Mouse (Mus musculus): ENCODE results near the gene Nlrc4.
"Not testable (repeated sequence)": the region's sequence is repeated elsewhere in the genome, so short reads cannot be mapped to it uniquely, and the experiment has no call there.

Gene Nlrc4

DNA sequence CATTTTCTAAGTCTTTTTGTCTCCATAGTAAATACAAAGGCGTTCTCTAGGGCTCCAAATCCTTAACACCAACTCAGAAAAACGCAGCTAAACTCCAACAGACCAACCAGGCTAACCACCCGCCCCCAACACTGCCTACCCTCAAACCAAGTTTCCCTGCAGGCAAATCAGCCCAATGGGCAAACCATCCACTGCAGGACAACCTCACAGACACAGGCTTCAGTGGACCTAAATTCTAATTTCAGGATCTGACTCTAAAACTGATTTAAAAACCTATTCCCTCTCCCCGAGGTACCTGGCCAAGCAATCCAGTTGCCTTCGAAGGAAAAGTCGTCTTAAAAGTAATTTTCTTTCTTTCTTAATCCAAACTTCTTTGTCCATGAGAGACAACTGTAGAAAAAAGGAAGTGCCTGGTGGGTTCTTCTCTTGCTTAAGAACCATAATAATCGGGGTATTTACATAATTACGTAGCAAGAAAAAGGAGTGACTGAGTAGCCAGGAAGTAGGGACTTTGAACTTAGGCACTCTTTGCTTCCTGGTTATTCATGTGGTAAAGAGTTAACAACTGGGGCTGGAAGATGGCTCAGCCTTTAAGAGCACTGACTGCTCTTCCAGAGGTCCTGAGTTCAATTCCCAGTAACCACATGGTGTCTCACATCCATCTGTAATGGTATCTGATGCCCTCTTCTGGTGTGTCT, at the start of gene Nlrc4:
Nlrc4 (minus strand) TSS at position 432 of the 698 bp plus-strand sequence.
- peak; percentile 28 for DNase-seq

DNA sequence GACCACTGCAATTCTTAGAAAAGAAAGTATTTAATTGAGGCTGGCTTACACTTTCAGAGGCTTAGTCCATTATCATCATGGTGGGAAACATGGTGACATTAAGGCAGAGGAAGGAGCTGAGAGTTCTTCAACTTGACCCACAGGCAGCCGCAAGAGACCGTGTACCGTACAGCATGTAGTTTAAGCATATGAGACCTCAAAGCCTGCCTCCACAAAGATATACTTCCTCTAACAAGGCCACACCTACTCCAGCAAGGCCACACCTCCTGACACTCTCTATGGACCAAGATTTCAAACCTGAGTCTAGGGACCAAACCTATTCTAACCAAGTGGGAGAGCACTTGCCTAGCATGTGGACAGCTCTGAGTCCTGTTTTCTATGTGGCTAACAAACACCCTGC, 49.7 kb upstream of the Nlrc4 start:
- peak; percentile 8 for DNase-seq

DNA sequence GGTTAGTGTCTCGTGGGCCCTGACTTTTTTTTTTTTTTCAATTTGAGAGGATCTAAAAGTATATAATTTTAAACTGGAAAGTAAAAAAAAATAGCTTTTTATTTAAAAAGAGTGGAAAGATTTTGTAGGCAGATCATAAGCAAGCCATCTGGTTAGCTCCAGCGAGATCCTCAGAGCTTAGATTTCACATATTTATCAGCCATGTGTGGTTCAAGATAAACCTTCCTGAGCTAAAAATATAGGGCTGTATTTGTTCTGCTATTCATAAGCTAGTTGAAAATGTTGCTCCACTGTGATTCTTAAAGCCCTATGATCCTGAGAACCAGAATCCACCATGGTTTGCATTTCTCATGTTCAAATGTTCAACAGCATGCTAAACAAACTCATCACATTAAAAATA, 49.0 kb upstream of the Nlrc4 start:
- no peak for DNase-seq

DNA sequence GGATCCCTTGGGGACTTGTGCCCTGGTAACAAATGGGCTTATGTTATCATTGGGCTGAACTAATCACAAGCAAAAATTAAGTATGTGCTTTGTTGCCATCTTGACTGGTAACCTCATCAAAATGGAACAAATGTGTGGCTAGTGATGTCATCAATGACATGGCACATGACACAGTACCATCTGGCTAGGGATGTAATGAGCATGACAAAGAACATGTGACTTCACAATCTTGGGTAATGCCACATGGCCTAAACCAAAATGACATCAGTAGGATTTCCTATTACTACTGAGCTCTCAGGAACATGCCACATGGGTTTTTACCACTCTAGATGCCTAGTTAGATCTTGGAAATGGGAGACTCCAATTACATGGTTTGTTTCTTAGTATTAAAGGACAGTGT, 42.1 kb upstream of the Nlrc4 start:
- DNase-seq: no peak

DNA sequence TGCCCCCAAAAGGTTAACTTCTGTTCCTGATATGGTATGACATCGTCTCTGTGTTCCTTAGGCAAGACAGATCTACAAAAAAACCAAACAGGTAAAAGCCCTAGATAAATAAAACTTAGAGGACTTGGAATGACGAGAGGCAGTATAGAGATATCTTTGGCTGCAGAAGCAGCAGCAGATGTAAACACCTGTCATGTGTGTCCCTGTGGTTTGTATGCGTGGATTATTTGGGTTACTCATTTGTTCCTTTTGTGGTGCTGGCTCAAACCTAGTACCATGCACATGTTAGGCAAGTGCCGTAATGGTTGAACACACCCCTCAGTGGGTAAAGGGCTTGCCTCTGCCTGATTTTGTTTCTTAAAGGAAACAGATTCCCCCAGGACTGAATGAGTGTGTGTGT, 41.3 kb upstream of the Nlrc4 start:
- DNase-seq: no peak

DNA sequence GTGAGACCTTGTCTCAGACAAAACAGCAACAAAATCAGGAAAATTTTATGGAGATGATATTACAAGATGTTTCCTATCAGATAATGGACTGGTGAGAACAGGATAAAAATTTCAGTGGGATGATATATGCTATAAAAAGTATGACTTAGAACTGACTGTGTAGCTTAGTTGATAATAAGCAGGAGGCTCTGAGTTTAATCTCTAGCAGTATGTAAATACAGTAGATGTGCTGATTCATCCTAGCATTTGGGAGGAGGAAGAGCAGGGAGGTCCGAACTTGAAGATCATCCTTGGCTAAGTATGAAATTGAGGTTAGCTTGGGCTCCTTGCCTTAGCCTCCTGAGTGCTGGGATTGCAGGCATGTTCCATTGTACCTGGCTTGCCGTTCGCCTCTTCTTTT, 32.6 kb upstream of the Nlrc4 start:
- no peak for DNase-seq

DNA sequence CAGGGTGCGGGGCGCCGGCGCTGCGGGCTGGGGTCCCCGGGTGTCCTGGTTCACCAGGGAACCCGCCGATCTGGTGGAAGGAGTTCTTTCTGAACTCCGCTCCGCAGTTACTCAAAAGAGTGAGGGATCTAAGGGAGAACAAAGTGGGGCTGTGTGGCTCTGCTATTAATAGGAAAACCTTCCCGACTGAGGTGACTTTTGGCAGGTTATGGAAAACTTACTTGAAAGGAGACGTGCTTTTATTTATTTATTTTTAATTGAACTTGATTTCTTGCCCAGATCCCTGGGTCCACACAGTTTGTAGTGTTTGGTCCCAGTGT, 30.9 kb upstream of the Nlrc4 start:
- DNase-seq: no peak

DNA sequence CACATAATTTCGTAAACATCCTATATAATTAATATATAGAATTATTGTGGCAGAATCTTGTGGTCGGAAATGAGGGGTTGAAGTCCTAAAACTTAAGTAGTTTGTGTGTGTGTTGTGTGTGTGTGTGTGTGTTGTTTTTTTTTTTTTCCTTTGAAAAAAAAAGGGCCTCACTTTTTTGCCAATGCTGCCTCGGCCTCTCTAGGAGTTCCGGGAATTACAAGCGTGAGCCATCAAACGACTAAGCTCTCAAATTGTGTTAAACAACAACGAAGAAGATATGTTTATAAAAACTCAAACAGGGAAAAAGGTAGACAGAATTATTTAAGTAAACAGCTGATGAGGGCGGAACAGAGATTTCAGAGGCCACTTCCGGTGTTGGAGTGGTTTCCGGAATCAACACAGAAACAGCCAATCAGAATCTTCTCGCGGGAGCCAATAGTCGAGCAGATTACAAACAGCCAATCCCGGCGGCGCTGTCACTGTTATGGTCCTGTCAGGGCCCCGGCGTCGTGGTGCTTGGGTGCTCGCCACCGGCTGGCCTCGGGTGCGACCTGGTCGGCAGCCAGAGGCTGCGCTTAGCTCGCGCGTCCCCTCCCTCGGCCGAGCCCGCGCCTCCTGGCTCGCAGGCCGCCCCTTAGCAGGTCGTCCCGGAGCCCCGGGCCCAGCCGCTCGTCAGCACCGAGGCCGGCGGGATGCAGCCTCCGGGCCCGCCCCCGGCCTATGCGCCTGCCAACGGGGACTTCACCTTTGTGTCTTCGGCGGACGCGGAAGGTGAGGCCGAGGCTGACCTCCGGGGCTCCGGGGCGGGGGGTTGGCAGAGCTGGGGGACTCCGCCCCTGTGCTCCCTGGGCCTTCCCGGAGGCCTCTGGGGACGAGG, 30.3 kb upstream of the Nlrc4 start, which contains the start of gene Yipf4:
Yipf4 (plus strand) TSS at position 470 of the 877 bp plus-strand sequence.
- DNase-seq: peak; percentile 99

DNA sequence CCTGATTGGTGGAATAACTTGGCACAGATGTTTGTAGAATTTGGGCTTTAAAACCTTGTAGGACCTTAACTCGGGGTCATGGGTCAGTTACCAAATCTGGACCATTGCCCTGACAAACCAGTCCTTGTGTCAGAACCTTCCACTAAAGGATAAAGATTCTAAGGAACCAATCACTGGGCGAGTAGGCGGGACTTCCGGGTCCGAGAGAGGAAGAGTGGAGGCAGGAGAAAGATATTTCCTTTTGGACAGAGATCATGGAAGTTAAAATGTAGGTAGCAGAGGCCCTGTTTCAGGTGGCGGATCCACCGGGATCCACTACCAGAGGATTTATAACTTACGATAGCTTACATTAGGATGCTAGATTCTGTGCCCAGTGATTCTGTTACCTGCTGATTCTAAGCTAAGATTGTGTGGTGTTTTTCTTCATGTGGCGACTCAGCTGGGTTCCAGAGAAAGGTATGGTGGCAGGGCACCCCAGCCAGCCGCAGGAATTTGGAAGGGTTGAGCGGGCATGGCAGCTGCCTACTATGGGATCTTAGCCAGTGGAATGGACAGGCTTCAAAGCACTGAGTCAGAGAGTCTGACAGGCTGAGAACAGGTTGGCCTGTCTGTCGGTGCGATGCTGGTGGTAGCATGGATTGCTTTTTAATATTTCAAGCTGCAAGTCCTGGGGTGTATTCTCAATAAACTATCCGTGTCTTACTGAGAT, 21.6 kb upstream of the Nlrc4 start:
- DNase-seq: no peak

DNA sequence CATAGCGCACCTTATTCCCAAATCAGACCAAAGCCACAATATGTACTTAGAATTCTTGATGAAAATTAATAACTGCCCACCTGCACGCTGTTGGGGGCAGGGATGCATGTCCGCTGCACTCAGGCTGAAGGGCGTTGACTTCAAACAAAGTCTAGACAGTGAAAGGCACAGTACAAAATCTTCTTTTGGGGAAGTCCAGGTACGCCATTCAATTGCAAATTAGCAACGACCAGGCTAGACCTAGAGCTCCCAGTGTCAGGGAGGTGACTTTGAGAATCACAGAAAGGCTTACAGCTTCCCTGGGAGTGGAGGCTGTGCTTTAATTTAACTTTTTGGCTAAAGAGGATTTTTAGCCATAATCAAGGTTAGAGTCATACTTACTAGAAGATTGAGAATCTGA, 11.2 kb upstream of the Nlrc4 start:
- DNase-seq: not testable (repeated sequence)

DNA sequence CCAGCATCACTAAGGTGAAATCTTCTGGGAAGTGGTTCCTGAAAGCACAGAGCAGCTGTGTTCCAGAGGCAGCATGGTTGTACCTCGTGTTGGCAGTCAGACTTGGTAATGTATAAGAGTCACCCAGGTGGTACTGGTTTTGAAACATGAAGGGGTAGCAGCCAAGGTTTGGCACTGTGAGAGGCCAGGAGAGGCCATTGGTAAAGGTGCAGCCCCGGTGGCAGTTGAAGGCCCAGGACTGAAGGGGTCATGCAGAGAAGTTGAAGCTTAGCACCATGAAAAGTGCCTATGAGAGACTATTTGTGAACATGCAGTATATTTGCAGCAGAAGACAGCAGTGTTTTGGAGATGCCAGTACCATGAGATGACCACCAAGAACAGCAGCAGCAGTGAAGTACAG, 9.0 kb upstream of the Nlrc4 start:
- not testable (repeated sequence) for DNase-seq

DNA sequence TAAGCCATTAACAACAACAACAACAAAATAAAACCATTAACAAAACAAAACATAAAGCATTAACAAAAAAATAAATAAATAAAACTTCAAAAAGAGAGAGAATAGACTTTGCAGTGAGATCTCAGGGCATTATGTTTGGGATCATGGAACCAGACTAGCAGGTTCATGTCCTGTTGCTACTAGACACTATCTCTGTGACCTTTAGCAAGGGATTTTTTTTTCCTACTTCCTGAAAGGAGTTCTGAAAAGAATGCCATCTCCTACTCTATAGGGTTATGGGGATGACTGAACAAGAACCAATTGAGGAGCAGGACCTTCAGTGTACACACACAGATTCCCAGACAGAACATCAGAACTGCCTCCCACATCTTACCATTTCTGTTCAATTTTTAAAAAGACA, 4.6 kb upstream of the Nlrc4 start:
- DNase-seq: no peak

DNA sequence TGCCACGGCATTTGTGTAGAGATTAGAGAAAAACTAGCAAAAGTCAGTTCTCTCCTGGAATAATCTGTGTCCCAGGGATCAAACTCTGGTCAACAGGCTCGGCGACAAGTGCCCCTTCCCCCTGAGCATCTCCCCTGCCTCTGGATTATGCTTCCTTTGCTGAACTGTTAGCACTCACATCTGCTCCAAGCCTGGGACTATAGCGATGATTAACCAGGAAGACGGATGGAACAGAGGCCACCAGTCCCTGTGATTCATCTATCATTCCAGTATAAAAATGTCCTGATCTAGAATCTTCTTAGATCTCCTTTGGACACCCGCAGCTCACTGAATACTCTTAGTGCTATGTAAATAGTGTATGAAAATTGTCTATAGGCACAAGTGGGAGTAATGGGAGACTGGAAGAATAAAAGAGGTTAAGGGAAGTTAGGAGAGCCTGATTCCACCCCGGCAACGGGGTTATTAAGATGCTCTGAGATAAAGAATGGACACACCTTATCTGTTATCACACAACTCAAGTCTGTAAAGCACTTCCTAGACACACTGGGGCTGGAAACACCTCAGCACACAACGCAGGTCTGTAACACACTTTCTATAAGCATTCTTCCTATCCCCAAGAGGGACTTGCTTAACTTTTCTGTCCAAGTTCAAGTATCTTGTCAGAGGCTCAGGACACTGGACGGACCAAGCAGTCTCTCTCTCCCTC, 817 bp downstream of the Nlrc4 start:
- DNase-seq: no peak

DNA sequence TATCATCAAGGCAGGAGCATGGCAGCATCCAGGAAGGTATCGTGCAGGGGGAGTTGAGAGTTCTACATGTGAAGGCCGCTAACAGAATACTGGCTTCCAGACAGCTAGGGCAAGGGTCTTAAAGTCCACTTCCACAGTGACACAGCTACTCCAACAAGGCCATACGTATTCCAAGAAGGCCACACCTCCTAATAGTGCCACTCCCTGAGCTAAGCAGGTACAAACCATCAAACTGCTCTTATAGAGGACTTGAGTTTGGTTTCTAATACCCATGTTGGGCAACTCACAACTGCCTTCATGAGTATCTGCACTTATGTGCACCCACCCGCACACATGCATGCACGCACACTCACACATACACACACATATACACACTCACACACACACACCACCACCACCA, 2.1 kb downstream of the Nlrc4 start:
- no peak for DNase-seq

DNA sequence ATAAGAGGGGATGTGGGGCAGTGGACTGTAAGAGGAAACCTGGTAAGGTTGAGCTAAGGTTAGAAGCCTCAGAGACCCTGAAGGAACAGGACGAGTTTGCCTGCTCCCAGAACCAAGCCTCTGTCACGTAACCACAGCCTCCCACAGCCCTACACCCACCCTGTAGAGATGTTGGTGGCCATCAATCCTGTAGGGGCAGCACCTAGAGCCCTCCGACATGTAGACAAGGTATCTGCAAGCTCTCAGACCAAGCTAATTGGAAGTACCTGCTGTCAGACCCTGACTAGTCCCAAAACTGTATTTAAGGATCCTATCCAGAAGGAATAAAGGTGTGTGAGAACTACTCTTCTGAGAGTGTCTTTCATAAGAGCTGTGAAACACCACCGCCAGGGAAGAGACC, 3.5 kb downstream of the Nlrc4 start:
- DNase-seq: no peak

DNA sequence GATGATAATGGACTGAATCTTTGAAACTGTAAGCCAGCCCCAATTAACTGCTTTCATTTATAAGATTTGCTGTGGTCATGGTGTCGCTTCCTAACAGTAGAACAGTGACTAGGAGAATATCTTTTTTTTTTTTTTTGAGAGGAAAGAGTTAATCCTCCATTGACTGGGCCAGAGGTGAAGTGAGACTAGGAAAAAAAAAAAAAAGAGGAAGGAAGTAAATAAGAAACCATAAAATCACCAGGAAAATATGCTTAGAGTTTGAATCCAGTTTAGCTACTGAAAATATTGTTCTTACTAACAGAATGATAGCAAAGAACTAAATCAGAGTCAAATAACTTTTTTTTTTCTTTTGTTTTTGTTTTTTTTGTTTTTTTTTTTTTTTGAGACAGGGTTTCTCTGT, 4.3 kb downstream of the Nlrc4 start:
- no peak for DNase-seq

DNA sequence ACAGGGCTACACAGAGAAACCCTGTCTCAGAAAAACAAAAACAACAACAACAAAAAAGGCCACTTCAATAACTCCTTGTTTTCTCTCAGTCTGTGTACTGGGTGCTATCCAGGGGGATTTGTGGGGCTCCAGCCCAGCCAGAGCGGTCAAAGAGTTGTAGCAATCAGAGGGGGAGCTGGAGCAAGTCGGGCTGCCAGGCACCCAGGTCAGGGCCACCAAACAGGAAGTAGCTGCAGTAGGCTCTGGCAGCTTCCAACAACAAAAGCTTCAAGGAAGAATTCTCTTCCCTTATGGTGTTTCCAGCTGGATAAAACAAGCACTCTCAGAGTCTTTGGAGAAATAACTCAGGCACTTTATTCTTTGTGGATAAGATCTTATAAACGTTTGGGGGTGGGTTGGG, 5.0 kb downstream of the Nlrc4 start:
- no peak for DNase-seq

DNA sequence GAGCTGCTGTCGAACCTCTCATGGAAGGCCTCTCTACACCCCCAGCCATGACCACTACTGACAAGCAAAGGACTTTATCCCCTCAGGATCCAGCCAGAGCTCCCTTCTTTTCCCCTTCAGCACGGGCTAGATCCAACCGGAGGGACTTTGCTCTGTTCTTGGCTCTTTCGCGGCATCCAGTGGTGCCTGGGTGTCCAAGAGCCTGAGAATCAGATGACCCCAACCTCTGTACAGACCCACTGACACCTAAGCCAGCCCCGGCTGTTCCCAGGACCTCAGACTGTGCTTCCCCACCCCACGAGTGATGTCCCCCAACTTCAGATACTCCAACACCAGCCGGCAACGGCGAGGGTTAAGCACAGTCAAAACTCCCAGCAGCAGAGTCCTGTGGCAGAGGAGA, 9.2 kb downstream of the Nlrc4 start:
- DNase-seq: no peak

DNA sequence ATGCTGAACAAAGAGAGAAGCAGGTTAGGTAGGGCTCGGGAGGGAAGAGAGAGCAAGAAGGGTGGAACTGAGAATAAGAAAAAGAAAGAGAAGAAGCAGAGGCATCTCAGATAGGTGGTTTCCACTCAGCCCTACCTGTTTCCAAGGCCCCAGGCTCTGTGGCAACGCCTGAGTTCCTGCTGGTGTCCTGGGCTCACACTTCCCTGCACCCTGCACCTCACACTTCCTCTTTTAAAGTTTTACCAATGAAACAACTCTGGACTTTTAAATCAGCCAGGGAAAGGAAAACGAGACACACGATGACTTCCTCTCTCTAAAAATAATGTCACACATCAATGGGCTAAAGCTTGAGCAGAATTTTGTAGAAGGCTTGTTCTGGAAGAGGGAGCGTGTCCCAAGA, 18.5 kb downstream of the Nlrc4 start:
- no peak for DNase-seq

DNA sequence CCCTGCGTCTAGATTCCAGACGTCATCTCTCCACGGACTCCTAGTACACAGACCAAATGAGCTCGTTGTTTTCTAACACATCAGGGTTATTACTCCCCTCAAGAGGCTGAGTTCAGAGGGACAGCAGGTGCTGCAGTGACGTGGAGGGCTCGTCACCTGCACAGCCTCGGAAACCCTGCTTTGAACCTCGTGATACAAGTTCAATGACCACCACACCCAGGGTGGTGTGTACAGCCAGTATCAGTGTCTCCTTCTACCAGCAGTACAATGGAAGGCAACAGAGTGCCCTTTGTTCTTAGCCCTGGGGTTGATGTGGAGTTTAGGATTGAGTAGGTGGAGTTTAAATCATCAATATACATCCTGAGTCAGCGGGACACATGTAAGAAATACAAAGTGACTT, 21.2 kb downstream of the Nlrc4 start:
- DNase-seq: no peak

DNA sequence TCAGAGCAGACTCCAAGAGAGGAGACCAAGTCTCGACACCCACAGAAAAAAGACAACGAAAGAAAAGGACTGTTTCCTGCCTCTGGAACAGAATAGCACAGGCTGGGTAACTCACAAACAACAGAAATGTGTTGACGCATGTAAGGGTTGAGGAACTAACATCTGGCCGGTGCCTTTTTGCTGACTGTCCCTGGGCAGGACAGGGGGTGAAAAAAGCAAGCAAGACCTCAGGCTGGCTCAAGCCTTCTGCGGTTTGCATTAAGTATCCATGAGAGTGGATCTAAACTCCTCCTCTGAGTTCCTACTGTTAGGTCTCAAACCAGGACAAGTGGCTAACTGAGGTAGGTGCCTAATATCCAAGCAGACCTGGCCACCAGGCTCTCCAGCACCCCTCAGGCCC, 26.3 kb downstream of the Nlrc4 start:
- no peak for DNase-seq

DNA sequence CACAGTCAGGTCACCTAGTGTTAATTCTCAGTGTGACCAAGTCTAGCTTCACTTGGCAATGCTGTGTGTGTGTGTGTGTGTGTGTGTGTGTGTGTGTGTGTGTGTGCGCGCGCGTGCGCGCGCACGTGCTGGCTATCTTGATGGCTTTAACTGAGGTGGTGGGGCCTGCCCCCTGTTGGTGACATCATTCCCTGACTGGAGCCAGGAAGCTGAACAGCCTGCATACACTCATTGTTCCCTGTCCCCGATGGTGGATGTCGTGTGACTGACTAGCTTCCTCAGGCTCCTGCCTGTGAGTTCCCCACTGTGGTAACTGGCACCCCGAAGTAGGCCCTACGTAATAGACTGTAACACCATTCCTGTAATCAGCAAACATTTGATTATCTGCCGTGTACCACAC, 27.5 kb downstream of the Nlrc4 start:
- peak; percentile 18 for DNase-seq

DNA sequence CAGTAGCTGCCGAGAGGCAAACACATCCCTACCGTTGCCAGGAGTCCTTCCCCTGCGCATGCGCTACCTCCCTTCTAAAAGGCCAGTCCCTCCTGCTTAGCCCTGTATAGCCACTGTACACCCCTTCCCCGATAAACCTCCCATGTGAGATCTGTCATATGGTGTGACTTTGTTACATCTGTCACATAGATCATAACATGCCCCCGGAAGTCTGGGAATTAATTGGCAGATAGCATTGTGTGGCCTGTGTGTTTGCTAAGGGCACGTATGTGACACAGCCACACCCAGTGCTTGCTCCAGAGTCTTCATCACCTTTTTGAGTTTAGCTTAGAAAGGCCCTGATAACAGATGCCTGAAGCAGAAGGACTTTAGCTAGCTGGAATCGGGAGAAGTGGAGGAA, 28.9 kb downstream of the Nlrc4 start:
- DNase-seq: no peak

Measured in lung, postnatal 36 days (tissue).